Mouse (Mus musculus): ENCODE measurements at regions not wholly inside any gene's neighbourhood (a gene's known extent, or its start where the extent isn't known, plus 50 kb on each side); places are given as distances from the start of the nearest gene placed in this dataset.

DNA sequence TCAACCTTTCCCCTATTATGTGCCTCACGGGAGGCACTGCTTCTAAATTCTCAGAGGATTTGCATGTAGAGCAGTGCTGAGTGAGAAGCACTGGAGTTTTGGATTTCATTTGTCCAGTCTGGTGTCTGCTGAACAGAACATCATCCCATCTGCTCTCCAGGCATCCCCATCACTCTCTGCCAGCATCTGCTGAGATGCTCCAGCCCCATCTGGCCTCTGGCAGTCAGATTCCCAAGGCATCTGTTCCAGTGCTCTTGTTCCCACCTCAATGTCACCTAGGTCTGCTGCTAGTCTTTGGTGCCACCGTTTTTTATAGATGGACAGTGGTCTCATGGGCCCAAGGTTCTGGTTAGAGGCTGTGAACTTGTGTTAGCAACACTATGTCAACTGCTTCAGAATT is 63.9 kb upstream of the Iqcj start:
- TF ChIP-seq POLR2A (IDR thresholded peaks at IDR 0.05; ENCODE audit: low read depth, low read length) (no peak), SMC3 (IDR thresholded peaks at IDR 0.05; ENCODE audit: low read depth, low read length) (no peak), CHD2 (IDR thresholded peaks at IDR 0.05; ENCODE audit: low read length) (no peak), CTCF (conservative IDR thresholded peaks at IDR 0.05 in 1 of 2, IDR thresholded peaks at IDR 0.05 in 1 of 2; ENCODE audit: low read depth in 2 of 2, low read length in 2 of 2) (no peak), TBP (conservative IDR thresholded peaks at IDR 0.05; ENCODE audit: low read depth, low read length) (no peak), NRF1 (IDR thresholded peaks at IDR 0.05; ENCODE audit: low read depth, low read length) (no peak), ZC3H11A (IDR thresholded peaks at IDR 0.05; ENCODE audit: low read depth, low read length) (no peak), NELFE (IDR thresholded peaks at IDR 0.05; ENCODE audit: low read depth, low read length) (no peak), MAFK (IDR thresholded peaks at IDR 0.05; ENCODE audit: insufficient replicate concordance, low read length) (no peak)

Data from CH12.LX (cell line).